Mouse (Mus musculus) heart, adult 2 months (tissue): ENCODE measurements at regions not wholly inside any gene's neighbourhood (a gene's known extent, or its start where the extent isn't known, plus 50 kb on each side); places are given as distances from the start of the nearest gene placed in this dataset.

Experiments
- DNase-seq, 2 experiments: peaks; one replicate each; pipeline ENCODE4 v3.0.0; 2021
- H3K27ac ChIP-seq: fragments of 200-600 bp; 2 replicates; pipeline ENCODE4 v1.8.1; 2022
- H3K27me3 ChIP-seq: fragments of 200-500 bp; 2 replicates; pipeline ENCODE4 v1.6.1; 2012; ENCODE audit warnings: mild to moderate bottlenecking, low read length, inconsistent platforms, mixed read lengths; ENCODE audit not compliant: control insufficient read depth, insufficient read depth
- H3K36me3 ChIP-seq: fragments of 200-500 bp; 2 replicates; pipeline ENCODE4 v1.6.1; 2012; ENCODE audit warnings: low read length, inconsistent platforms; ENCODE audit not compliant: control insufficient read depth, insufficient read depth
- H3K4me1 ChIP-seq: fragments of 200-500 bp; 2 replicates; pipeline ENCODE4 v1.6.1; 2011; ENCODE audit warnings: low read length; ENCODE audit not compliant: control insufficient read depth, insufficient read depth
- H3K4me3 ChIP-seq: fragments of 200-600 bp; 2 replicates; pipeline ENCODE4 v1.8.1; 2022
- H3K79me2 ChIP-seq: fragments of 200-500 bp; replicated peaks from 2 replicates; pipeline ENCODE4 v1.6.1; 2012; ENCODE audit warnings: mild to moderate bottlenecking, inconsistent platforms, low read length, moderate library complexity, mixed read lengths; ENCODE audit not compliant: control insufficient read depth, insufficient read depth
- H3K9ac ChIP-seq: fragments of 200-500 bp; 2 replicates; pipeline ENCODE4 v1.6.1; 2012; ENCODE audit warnings: low read depth, mild to moderate bottlenecking, control low read depth, inconsistent platforms, low read length, mixed read lengths
- CTCF ChIP-seq: fragments of 200-600 bp; IDR thresholded peaks from 2 replicates; pipeline ENCODE4 v1.8.1; 2022; ENCODE audit warnings: antibody characterized with exemption, mild to moderate bottlenecking, moderate library complexity
- EP300 ChIP-seq: fragments of 200-500 bp; IDR thresholded peaks from 2 replicates; pipeline ENCODE4 v1.6.1; 2011; ENCODE audit warnings: low read depth, low read length, control low read depth; ENCODE audit not compliant: insufficient read depth
- POLR2A ChIP-seq: fragments of 200-500 bp; IDR thresholded peaks from 2 replicates; pipeline ENCODE4 v1.6.1; 2011; ENCODE audit warnings: mild to moderate bottlenecking, low read depth, low read length, control low read depth; ENCODE audit not compliant: insufficient read depth
- WGBS: fragments of 180-500 bp; shearing (Covaris S2); methylation state at CpG from one replicate; pipeline ENCODE4 v1.1.7; 2018; 5-methylcytosine and 5-hydroxymethylcytosine counted together
- intact Hi-C: fragments of 180-260 bp; cut with DNase I; formaldehyde crosslinking; loops from one replicate; pipeline ENCODE4 v1.15.1; 2025

DNA sequence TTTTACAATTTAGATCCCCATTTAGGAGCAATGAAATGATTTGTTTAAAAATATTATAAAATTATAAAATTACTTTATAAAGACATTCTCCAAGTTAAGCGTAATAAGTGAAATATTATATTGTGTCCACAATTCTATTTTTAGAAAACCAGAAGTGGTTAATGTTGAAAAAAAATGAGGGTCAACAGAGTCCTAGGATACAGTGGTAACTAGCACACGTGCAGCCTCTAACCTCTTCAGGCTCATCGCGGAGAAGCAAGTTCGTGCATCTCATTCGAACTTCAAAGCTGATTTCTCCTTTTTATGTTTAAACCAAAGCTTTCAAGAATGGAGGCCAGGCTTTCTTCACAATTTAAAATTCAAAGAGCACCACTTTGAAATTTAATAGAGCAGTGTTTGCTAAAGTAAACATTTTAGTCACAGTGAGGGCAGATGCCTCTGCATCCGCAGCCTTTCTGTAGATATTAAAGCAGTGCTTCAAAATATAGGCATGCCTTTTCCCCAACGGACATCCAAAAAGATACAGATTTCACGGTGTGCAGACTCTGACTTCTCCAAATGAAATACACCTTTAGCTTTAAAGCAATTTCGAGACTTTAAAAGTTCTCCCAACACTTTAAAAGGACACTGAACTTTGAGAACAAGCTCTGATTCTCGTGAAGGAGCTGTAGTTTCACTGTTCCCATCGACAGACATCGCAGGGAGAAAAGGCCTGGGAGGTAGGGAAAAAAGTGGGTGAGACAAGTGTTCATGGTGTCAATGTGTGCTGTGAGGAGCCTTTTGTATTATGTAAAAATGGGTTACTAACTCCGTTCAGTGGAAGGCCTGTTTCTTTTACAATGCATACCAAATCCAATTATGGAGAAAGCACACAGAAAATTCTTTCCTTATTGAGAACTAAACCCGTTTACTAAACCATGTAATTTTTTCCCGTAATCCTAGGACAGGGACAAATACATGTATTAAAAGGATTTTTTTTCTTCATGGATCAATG is 419.8 kb upstream of the Manea start:
- Histone ChIP-seq H3K4me1 (no peaks in the 10 kb centered on the region), H3K27ac (no peak overlapping the region), H3K9ac (no peak overlapping the region), H3K4me3 (no peak overlapping the region), H3K27me3 (no peaks in the 10 kb centered on the region), H3K36me3 (no peaks in the 10 kb centered on the region), H3K79me2 (no peaks in the 10 kb centered on the region)
- no peak for TF ChIP-seq CTCF
- TF ChIP-seq POLR2A = no peak
- TF ChIP-seq EP300 = no peak
- intact Hi-C loops = no loop called here
- WGBS = 65% methylated on average over 16 of the region's 16 CpGs
- DNase-seq = no peak

DNA sequence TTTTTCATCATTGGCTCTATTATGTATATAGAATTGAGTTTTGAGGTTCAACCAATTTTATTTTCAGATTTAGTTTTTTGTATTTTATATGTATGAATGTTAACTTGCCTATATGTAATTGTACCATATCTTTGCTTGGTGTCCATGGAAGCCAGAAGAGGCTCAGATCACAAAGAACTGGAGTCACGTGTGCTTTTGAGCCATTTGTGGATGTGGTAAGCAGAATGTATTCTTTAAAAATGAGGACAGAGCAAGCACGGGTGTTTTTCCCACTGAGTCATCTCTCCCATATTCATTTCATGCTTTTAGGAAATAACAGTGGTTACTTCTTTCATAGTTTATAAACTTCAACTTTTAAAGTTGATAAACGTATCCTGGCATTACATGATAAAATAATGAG is 394.1 kb upstream of the Manea start:
- no peak for TF ChIP-seq CTCF
- no peak for TF ChIP-seq POLR2A
- TF ChIP-seq EP300 = no peak
- no peaks in the 10 kb centered on the region for H3K36me3 ChIP-seq
- no peak overlapping the region for H3K9ac ChIP-seq
- intact Hi-C loops = no loop called here
- 68% methylated on average over 3 of the region's 3 CpGs for WGBS
- H3K4me1 ChIP-seq = no peaks in the 10 kb centered on the region
- H3K4me3 ChIP-seq = no peak overlapping the region
- no peaks in the 10 kb centered on the region for H3K27me3 ChIP-seq
- no peak for DNase-seq
- no peaks in the 10 kb centered on the region for H3K79me2 ChIP-seq
- no peak overlapping the region for H3K27ac ChIP-seq

DNA sequence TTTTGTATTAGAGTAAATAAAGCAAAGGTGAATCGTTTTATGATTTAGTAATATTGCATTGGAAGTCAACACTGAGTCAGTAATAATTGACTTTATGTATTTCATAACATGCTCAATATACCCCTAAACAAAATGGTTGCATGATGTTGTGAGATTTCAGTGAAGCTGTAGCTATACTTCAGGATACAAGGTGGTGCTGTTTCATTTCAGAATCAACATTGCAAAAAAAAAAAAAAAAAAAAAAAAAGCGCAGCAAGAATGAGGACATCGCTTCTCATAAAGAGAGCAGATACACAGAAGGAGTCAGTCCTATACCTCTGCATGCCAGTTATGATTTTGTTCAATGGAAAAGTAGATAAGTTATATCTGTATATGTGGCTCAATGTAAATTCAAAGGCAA is 389.7 kb upstream of the Manea start:
- Histone ChIP-seq H3K27ac (no peak overlapping the region), H3K27me3 (no peaks in the 10 kb centered on the region), H3K36me3 (no peaks in the 10 kb centered on the region), H3K4me3 (no peak overlapping the region), H3K9ac (no peak overlapping the region), H3K79me2 (no peaks in the 10 kb centered on the region), H3K4me1 (no peaks in the 10 kb centered on the region)
- 68% methylated on average over 3 of the region's 3 CpGs for WGBS
- DNase-seq = no peak
- TF ChIP-seq CTCF (no peak), POLR2A (no peak), EP300 (no peak)
- intact Hi-C loops = no loop called here

DNA sequence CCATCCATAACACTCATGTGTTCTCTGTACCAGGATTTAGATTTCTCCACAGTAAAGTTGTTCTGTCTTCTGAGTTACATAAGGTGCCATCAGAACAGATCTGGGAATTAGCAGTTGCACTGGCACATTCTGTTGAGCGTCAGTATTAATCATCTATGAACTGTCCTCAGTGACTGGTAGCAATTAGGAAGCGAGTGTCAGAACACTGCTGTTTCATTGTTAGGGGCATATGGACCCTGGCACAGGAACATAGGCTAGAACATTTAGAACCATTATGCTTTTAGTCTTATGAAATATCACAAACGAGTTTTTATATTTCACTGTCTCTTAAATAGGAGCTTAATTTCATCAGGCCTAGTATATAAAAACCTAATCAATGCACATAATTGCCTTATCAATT is 367.7 kb upstream of the Manea start:
- H3K79me2 ChIP-seq = no peaks in the 10 kb centered on the region
- intact Hi-C loops = no loop called here
- TF ChIP-seq CTCF (no peak), POLR2A (no peak), EP300 (no peak)
- DNase-seq = no peak
- H3K36me3 ChIP-seq = no peaks in the 10 kb centered on the region
- no peak overlapping the region for H3K9ac ChIP-seq
- no peak overlapping the region for H3K27ac ChIP-seq
- no peak overlapping the region for H3K4me3 ChIP-seq
- no peaks in the 10 kb centered on the region for H3K4me1 ChIP-seq
- 59% methylated on average over 3 of the region's 3 CpGs for WGBS
- no peaks in the 10 kb centered on the region for H3K27me3 ChIP-seq

DNA sequence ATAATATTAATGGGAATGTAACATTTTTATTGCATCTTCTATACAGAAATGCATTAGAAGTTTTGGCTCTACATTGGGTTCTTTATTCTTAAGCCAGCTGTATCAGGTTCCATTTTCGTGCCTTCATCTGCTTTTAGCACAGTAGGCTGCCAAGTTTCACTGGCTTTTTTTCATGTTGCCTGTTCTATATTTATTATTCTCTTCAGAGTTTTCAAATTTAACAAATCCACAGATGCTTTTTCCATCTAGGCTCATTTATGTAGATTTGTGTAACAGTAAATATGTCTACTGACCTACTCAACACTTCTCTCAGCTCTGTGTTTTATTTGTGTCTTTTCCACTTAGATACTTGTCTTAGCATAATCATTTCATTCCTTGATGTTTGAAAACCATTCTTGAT is 363.3 kb upstream of the Manea start:
- no peak for DNase-seq
- H3K27ac ChIP-seq = no peak overlapping the region
- TF ChIP-seq CTCF (no peak), EP300 (no peak), POLR2A (no peak)
- H3K4me1 ChIP-seq = no peaks in the 10 kb centered on the region
- intact Hi-C loops = no loop called here
- no peak overlapping the region for H3K4me3 ChIP-seq
- no peaks in the 10 kb centered on the region for H3K36me3 ChIP-seq
- 50% methylated on average over 1 of the region's 1 CpGs for WGBS
- no peaks in the 10 kb centered on the region for H3K79me2 ChIP-seq
- no peak overlapping the region for H3K9ac ChIP-seq
- no peaks in the 10 kb centered on the region for H3K27me3 ChIP-seq

DNA sequence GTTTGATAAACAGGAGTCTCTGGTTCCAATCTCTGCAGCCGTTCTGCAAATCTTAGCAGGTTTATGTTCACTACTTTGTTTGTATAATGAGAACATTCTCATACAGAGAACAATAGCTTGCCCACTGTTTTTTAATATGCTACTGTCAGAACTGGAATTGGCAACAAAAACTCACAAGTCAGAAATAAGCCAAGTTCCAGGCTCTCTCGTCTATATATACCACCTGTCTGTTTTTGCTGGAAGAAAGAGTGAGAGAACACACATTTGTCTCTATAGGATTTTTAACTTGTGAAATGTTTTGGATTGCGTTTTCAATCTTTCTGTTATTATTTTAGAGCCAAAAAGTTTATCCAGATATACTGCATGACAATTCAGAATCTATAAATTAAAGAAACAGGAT is 349.3 kb upstream of the Manea start:
- H3K4me3 ChIP-seq = no peak overlapping the region
- no peaks in the 10 kb centered on the region for H3K36me3 ChIP-seq
- intact Hi-C loops = no loop called here
- no peak overlapping the region for H3K27ac ChIP-seq
- no peak for TF ChIP-seq CTCF
- no peak for TF ChIP-seq POLR2A
- TF ChIP-seq EP300 = no peak
- H3K27me3 ChIP-seq = no peaks in the 10 kb centered on the region
- WGBS = 43% methylated on average over 3 of the region's 3 CpGs
- no peak overlapping the region for H3K9ac ChIP-seq
- H3K79me2 ChIP-seq = no peaks in the 10 kb centered on the region
- H3K4me1 ChIP-seq = no peaks in the 10 kb centered on the region
- DNase-seq = no peak
